Mouse (Mus musculus): ENCODE results near the gene Gm6176.
"Not testable (repeated sequence)": the region's sequence is repeated elsewhere in the genome, so short reads cannot be mapped to it uniquely, and the experiment has no call there.

Gene Gm6176

GRCm38 (mm10) chr7:22056205-22056604 lies at the start of gene Gm6176:
Gene Gm6176 (minus strand): TSS chr7:22056305.
- not testable (repeated sequence) for DNase-seq (ENCODE audit: inconsistent age in 2 of 2, low spot score in 1 of 2)

GRCm38 (mm10) chr7:22068757-22069156 lies 12.7 kb upstream of the Gm6176 start, which contains the start of gene Vmn1r139:
Gene Vmn1r139 (plus strand): TSS chr7:22069057.
- not testable (repeated sequence) for DNase-seq (ENCODE audit: inconsistent age in 2 of 2, low spot score in 1 of 2)

GRCm38 (mm10) chr7:22028797-22029196 lies 27.3 kb downstream of the Gm6176 start, which contains the start of gene Vmn1r138:
Gene Vmn1r138 (minus strand): TSS chr7:22028897.
- not testable (repeated sequence) for DNase-seq (ENCODE audit: inconsistent age in 2 of 2, low spot score in 1 of 2)
